Mouse (Mus musculus): ENCODE results near the gene Creb3l1. TPM values are rescaled to one million over a fixed set of nuclear protein-coding genes. Genes with fewer than 3 reads are reported as not detected.

Creb3l1 gene
- polyA plus RNA-seq, 1 experiment = 22.5 TPM

GRCm38 (mm10) chr2:91975581-91976541 is 48.4 kb downstream of the Creb3l1 start, which contains the start of gene Dgkz:
Gene Dgkz, minus strand, starts transcription at chr2:91975864.
- TF ChIP-seq POLR2A (IDR thresholded peaks at IDR 0.05; ENCODE audit: low read depth, low read length) (no peak), CTCF (IDR thresholded peaks at IDR 0.05; ENCODE audit: extremely low read depth, insufficient read length, insufficient replicate concordance, low read depth, low read length) (no peak)

DNA sequence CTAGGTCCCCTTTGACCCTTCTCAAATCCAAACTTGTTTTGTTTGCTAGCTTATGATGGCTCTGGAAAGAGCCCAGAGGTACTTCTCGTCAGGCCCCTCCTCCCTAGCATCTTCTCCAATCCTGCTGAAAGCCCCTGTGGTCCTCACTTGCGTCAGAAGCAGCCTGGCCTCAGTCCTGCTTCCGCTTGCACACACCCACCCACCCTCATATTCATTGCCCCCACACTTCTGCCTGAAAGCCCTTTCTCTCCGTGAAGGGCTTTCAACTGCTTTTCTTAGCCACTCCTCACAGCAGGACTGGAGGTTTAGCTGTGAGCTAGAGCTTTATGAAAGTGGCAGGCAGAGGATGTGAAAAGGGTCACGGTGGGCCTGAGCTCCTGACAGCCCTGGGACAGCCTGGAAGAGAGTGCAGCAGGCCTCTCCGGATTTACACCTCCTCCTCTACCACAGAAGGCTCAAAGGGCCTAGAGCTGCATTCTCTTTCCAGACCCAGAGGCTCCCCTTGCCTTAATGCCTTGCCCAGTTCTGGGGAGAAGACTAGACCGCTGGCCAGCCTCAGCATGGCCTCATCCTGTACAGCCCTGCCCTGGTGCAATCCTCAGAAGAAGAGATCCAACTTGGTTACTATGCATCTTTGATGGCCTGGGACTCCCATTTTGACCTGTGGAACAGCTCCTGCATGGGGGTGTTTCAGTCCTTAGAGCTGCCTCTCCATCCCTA is 50.7 kb downstream of the Creb3l1 start:
- TF ChIP-seq CTCF (IDR thresholded peaks at IDR 0.05; ENCODE audit: extremely low read depth, insufficient read length, insufficient replicate concordance, low read depth, low read length) = no peak
- TF ChIP-seq POLR2A (IDR thresholded peaks at IDR 0.05; ENCODE audit: low read depth, low read length) = no peak
- H3K27me3 ChIP-seq (ENCODE audit: control insufficient read depth, insufficient read depth, low read length) = peaks cover 18% of the 10 kb centered on the region
- 86% methylated on average over 7 of the region's 7 CpGs for WGBS

More at GRCm38 (mm10) chr2:91975581-91976541, 48.4 kb downstream of the Creb3l1 start, which contains the start of gene Dgkz:
- Histone ChIP-seq H3K27me3 (ENCODE audit: control insufficient read depth, insufficient read depth, low read length) (peaks cover 18% of the 10 kb centered on the region), H3K36me3 (ENCODE audit: control insufficient read depth, insufficient read depth, low read length) (no peaks in the 10 kb centered on the region), H3K4me1 (ENCODE audit: control insufficient read depth, insufficient read depth, insufficient read length, low read length) (peaks cover 6% of the 10 kb centered on the region), H3K27ac (ENCODE audit: insufficient read depth, low read depth, low read length) (no peak within 1 kb of the TSS), H3K4me3 (ENCODE audit: low read depth, low read length) (peak within 1 kb of the TSS; percentile 51)
- WGBS = 3% methylated on average over 79 of the region's 79 CpGs

DNA sequence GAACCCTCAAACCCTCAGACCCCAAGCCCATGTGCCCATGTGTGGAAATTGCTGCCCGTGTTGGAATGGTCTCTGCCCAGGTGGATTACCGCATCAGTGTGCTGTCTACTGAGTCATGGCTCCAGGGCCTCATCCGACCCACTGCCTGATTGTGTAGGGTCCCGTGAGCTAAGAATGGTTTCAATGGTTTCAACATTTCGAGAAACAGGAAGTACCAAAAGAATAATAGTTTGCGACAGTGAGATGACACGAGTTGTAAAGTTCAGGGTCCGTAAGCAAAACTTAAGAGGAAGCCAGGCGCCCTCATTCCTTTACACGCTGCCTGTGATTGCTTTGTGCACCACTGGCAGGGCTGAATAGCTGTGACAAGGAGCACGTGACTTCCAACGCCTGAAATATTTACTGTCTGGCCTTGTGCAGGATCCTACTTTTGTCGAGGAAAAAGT is 52.2 kb downstream of the Creb3l1 start:
- Histone ChIP-seq H3K27ac (ENCODE audit: insufficient read depth, low read depth, low read length) (peak overlapping the region; percentile 36; the same call in 1 of the 2 replicates), H3K4me3 (ENCODE audit: low read depth, low read length) (no peak overlapping the region)

More for the DNA sequence above, 50.7 kb downstream of the Creb3l1 start:
- H3K4me3 ChIP-seq (ENCODE audit: low read depth, low read length) = no peak overlapping the region
- peaks cover 6% of the 10 kb centered on the region for H3K4me1 ChIP-seq (ENCODE audit: control insufficient read depth, insufficient read depth, insufficient read length, low read length)
- H3K27ac ChIP-seq (ENCODE audit: insufficient read depth, low read depth, low read length) = no peak overlapping the region
- no peaks in the 10 kb centered on the region for H3K36me3 ChIP-seq (ENCODE audit: control insufficient read depth, insufficient read depth, low read length)

GRCm38 (mm10) chr2:91971231-91972097 is 52.8 kb downstream of the Creb3l1 start:
- Histone ChIP-seq H3K4me1 (ENCODE audit: control insufficient read depth, insufficient read depth, insufficient read length, low read length) (peaks cover 11% of the 10 kb centered on the region), H3K27me3 (ENCODE audit: control insufficient read depth, insufficient read depth, low read length) (peaks cover 17% of the 10 kb centered on the region), H3K27ac (ENCODE audit: insufficient read depth, low read depth, low read length) (peak overlapping the region; percentile 36; the same call in 1 of the 2 replicates), H3K36me3 (ENCODE audit: control insufficient read depth, insufficient read depth, low read length) (no peaks in the 10 kb centered on the region), H3K4me3 (ENCODE audit: low read depth, low read length) (no peak overlapping the region)
- TF ChIP-seq POLR2A (IDR thresholded peaks at IDR 0.05; ENCODE audit: low read depth, low read length) = no peak
- no peak for TF ChIP-seq CTCF (IDR thresholded peaks at IDR 0.05; ENCODE audit: extremely low read depth, insufficient read length, insufficient replicate concordance, low read depth, low read length)
- 66% methylated on average over 21 of the region's 21 CpGs for WGBS

More for the DNA sequence above, 52.2 kb downstream of the Creb3l1 start:
- Histone ChIP-seq H3K36me3 (ENCODE audit: control insufficient read depth, insufficient read depth, low read length) (no peaks in the 10 kb centered on the region), H3K27me3 (ENCODE audit: control insufficient read depth, insufficient read depth, low read length) (peaks cover 18% of the 10 kb centered on the region), H3K4me1 (ENCODE audit: control insufficient read depth, insufficient read depth, insufficient read length, low read length) (peaks cover 11% of the 10 kb centered on the region)
- WGBS = 20% methylated on average over 13 of the region's 13 CpGs
- TF ChIP-seq CTCF (IDR thresholded peaks at IDR 0.05; ENCODE audit: extremely low read depth, insufficient read length, insufficient replicate concordance, low read depth, low read length) (no peak), POLR2A (IDR thresholded peaks at IDR 0.05; ENCODE audit: low read depth, low read length) (0 out of 2 replicates have a peak, but pooled peaks have one; percentile 28)

DNA sequence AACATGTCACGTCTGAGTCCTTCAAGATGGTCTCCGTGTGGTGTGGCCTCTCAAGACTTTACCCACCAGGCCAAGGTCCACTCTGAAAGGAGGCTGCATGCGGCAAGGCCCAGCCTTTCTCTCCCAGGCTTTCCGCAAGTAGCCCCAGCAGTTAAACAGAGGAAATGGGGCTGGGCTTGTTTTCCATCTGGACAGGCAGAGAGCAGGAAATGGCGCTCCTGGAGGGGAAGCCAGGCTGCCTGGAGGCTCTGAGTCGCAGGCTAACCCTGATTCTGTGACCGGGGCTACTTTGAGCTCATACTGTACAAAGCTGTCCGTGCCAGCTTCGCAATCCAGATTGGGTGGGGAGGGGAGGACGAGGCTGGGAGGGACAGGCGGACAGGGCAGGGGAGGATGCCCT is 56.3 kb downstream of the Creb3l1 start:
- Histone ChIP-seq H3K4me1 (ENCODE audit: control insufficient read depth, insufficient read depth, insufficient read length, low read length) (peaks cover 7% of the 10 kb centered on the region), H3K27ac (ENCODE audit: insufficient read depth, low read depth, low read length) (no peak overlapping the region), H3K4me3 (ENCODE audit: low read depth, low read length) (no peak overlapping the region), H3K36me3 (ENCODE audit: control insufficient read depth, insufficient read depth, low read length) (no peaks in the 10 kb centered on the region), H3K27me3 (ENCODE audit: control insufficient read depth, insufficient read depth, low read length) (no peaks in the 10 kb centered on the region)
- TF ChIP-seq POLR2A (IDR thresholded peaks at IDR 0.05; ENCODE audit: low read depth, low read length) (no peak; the same call in 1 of the 2 replicates), CTCF (IDR thresholded peaks at IDR 0.05; ENCODE audit: extremely low read depth, insufficient read length, insufficient replicate concordance, low read depth, low read length) (no peak)
- 61% methylated on average over 11 of the region's 11 CpGs for WGBS

DNA sequence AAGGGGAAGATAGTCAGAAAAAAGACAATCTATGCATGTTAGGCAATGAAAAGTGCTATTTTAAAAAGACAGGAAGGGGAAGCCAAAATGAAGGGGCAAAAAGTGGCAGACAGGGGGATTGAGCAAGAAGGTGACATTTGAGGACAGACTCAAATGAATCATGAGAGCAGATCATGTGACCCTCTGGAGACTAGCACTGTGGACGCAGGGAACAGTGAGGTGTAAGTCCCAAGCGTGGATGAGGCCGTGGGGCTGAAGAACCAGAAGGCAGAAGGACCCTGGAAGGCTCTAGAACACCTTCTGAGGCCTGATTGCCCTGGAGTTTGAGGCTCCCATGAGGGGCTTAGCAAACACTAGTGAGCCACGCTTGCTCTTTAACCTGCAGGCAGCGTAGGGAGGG is 57.9 kb downstream of the Creb3l1 start:
- H3K36me3 ChIP-seq (ENCODE audit: control insufficient read depth, insufficient read depth, low read length) = no peaks in the 10 kb centered on the region
- no peak for TF ChIP-seq CTCF (IDR thresholded peaks at IDR 0.05; ENCODE audit: extremely low read depth, insufficient read length, insufficient replicate concordance, low read depth, low read length)
- no peaks in the 10 kb centered on the region for H3K27me3 ChIP-seq (ENCODE audit: control insufficient read depth, insufficient read depth, low read length)
- WGBS = 89% methylated on average over 5 of the region's 5 CpGs
- H3K4me3 ChIP-seq (ENCODE audit: low read depth, low read length) = no peak overlapping the region
- peaks cover 11% of the 10 kb centered on the region for H3K4me1 ChIP-seq (ENCODE audit: control insufficient read depth, insufficient read depth, insufficient read length, low read length)
- no peak overlapping the region for H3K27ac ChIP-seq (ENCODE audit: insufficient read depth, low read depth, low read length)

All from small intestine, adult 2 months (tissue).